Mouse (Mus musculus) layer of hippocampus, postnatal 25 days (tissue): ENCODE measurements at regions not wholly inside any gene's neighbourhood (a gene's known extent, or its start where the extent isn't known, plus 50 kb on each side); places are given as distances from the start of the nearest gene placed in this dataset.

Experiments used
- DNase-seq, 2 experiments: peaks; one replicate each; pipeline ENCODE4 v3.0.0; 2022; ENCODE audit warnings: mixed read lengths in 2 of 2, low spot score in 1 of 2; ENCODE audit errors: extremely low spot score in 1 of 2

DNA sequence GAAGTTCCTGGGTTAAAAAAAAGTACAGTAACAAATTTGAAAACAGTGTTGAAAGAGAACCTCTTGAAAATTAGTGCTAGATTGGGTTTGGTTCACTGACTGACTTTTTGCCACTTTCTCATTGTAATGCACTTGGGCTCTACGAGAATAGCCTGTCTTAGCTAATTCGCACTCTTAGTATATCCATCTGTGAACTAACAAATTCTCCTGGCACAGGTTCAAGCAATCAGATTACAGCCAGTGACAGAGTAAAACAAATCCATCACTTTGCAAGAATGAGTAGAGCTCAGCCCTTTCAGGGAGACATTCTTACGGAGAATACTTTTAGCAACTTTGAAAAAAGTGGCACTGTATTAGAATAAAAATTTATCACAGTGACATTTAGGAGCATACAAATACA is 331.9 kb upstream of the Robo2 start:
- no peak for DNase-seq

DNA sequence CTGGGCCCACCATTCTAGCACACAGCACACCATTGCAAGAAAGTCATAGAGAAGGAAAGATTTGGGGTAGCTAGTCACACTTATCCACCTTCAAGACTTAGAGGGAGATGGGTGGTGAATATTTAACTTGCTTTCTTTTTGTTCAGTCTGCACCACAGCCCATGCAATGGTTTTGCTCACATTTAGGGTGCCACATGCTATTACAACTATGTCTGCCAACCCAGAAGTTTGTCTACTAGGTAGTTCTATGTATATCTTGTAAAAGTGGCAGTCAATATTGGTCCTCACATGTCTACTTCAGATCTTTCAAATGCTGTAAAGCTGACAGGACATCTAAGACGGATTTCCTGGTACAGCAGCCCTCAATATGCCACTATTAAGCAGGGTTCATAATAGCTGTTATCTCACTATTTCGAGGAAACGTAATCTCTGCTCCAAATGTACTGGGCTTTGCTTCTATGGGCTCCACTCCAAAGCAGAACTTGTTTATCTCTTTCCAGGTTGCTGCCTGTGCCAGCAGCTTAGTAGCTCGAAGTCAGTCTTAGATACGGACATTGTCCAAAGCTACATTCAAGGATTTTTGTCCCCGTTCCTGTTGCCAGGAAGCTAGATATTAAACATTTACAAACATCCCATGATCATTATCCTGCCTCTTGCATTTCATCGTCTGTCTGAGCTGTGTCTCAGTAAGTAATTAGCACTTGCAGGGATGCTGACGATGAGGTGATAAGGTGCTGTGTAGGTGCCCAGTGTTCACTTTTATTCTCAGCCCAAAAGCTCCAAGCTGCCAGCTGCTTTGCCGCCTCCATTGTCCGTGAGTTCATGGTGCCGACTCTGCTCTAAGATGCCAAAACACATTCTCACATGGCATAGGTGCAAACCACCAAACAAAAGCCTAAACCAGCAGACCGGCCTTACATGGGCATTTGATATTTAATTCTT is 327.8 kb upstream of the Robo2 start:
- no peak for DNase-seq

DNA sequence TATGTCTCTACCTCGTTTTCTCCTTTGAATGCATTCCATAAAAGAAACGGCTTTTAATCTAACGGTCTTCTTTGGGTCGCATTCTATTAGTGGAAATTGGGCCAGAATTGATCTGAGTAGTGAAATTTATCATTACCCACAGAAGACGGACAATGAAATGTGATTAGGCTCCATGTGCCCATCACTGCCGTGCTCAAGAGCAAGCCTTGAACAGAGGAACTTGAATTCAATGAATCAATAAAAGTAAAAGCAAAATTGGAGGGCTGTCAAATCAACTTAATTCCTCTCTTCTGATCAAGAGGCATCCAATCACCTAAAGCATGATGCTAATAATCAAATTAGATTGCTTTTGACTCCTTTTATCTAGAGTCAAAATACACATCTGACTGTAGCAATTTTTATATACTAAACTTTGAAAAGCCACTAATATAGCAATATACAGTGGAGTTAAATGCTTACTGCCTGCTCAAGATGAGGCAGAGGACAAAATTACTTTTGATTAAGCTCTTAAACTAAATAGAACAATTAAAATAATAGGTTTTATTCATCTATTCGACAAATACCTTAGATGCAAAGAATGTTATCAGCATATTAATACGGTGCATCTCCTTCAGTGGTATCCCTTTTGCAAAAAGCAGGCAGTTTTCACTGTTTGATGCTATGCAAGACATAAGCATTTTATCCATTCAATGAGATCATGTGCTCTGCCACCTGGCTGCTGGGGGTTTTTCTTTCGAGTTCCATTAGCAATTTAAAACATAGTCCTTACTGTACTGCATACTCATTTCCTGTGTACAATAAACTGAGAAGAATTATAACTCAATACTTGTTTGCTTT is 321.5 kb upstream of the Robo2 start:
- DNase-seq, result no peak

DNA sequence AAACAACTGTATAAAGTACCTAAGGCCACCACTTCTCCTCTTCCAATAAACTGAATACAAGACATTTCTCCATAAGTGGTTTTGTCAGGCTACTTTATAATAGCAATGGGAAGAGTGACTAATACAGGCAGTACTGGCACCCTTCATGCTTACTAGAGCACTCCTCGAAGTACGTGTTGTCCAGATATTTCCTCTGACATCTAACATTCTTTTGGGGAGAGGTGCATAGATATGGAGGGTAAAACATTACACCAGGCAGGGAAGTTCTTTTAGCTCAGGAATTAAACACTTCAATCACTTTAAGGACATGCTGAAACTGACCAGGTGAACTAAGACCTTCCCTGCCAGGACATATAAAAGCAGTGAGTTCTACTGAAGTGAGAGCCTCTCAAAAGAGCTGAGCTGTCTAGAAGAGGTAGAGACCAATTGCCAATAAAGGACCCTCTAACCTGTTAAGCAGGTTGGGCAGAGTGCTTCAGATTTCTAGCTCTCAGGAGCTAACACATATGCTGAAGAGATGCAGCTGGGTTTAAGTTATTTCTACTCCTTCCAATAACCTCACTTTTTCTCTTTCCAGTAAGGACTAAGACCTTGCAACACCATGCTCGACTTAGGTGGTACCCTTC is 318.7 kb upstream of the Robo2 start:
- no peak for DNase-seq

DNA sequence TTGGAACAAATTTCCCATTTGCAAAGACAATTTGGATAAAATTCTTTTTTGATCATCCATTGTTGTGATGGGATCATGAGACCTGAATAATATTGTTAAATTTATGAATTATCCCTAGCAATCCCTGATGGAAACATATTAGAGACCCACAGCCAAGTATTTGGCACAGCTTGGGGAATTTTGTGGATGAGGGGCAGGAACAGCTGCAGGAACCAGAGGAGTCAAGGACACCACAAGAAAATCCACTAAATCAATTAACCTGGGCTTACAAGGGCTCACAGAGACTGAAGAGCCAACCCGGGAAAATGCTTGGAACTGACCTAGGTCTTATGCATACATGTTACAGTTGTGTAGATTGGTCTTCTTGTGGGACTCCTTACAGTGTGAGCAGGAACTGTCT is 311.6 kb upstream of the Robo2 start:
- DNase-seq, result no peak

DNA sequence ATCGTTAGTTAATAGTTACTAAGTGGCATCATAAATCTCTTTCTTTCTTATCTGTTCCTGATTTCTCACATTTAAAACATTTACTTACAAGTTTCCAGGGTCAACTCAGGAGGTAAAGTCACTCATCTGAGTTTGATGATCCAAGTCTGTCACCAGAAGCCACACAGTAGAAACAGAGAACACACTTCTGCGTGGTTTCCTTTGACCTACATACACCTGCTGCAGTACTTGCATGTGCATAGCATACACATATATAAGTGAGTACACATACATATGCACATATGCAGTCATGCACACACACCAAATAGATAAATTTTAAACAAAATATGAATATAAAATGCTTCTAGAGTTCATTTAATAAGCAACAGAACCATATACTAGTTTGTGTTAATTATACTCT is 306.5 kb upstream of the Robo2 start:
- no peak for DNase-seq

DNA sequence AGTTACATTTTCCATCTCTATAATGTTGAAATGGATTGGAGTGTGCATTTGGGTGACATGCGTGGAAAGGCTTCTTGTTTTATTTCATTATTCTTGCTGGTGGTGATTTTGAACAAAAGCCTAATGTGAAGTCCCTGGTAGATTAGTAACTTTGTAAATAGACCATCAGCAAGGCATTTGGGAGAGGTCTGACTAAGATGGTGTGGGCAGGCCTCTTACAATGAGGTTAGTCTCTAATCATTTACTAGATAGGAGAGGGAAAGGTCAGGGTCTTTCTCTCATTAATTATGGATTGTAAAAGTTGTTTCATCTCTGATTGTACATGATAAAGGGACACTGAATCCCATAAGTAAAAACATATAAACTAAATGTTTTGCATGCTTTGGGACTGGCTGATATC is 306.0 kb upstream of the Robo2 start:
- DNase-seq, result no peak

DNA sequence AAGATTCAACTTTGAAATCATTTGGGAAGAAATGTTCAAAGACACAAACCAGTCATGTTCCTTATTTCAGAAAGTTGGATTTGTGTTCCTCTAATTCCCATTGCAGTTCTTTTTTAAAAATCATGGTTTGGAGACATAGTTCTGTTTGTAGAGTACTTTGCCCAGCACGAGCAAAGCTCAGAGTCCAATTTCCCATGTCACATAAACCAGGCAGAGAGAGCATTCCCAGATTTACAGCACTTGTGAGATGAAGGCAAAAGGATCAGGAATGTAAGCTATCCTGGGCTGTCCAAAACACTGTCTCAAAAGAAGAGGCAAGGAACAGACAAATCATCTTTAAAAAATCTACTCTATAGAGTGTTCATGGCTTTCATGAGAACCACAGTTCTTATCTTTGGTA is 303.3 kb upstream of the Robo2 start:
- no peak for DNase-seq

DNA sequence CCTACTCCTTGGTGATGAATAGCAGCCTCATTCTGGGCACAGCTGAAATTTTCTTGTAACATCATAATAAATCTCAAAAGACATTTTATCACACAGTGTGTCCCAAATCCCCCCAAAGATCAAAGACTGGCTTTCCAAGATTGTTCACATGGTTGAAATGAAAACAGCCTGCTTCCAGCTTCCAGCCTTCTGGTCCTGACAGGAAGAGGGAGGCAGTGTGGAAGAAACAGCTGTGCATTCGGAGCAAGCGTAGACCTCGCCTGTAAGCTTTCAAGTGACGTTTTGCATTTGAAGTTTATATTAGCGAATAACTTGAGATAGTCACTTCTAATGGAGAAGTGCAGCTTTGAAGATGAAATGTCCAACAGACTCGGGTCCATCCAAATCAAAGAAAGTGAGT is 300.9 kb upstream of the Robo2 start:
- DNase-seq, result no peak

DNA sequence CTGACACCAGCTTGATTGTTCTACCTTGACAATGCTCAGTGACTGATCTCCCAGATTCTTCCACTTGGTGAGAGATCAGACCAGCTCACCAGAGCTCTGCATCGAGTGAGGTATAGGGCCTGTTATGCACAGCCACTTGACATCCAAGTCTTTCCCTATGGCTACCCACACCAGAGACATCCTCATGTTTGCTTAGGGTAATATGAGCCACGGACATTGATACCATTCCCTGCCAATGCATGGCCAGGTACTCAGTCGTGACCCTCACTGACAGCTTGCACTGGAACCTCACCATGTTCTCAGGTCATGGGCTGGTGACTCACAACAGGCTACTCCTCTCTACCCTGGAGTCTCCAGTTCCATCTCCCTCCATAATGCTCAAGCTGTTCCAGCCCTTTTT is 290.4 kb upstream of the Robo2 start:
- DNase-seq, result no peak

DNA sequence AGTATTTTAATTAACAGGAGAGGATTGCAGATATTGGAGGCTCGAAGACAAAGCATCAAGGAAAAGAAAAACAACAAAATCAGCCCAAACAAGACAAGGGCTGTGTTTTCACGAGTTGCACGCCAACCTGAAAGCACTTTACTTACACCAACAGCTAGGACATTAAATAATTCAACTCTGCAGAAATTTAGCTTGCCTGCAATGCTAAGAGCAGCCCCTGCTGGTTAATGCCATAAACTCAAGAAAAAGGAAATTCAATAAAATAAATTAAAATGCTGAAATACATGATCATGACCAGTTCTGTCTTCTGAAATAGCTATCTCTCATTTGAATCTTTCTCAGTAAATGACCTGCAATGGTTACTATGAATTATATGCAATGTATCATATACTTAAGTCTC is 271.7 kb upstream of the Robo2 start:
- DNase-seq, result no peak

DNA sequence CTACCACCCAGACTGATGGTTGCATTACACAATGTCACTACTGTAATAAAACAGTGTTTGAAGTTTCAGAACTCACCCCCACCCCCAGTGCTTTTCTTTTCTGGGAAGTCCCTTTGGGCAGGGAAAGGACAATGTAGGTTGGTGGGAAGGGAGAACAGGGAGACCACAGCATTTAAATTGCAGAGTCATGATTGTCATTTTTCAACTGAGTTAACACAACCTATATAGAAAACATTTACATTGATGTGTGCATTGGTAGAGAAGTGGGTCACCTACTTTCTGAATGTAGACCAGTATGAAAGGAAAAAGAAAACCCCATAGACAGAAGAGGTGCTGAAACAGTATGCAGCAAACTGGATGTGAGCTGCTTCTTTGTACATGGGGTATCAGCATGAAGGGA is 264.0 kb upstream of the Robo2 start:
- DNase-seq, result no peak

DNA sequence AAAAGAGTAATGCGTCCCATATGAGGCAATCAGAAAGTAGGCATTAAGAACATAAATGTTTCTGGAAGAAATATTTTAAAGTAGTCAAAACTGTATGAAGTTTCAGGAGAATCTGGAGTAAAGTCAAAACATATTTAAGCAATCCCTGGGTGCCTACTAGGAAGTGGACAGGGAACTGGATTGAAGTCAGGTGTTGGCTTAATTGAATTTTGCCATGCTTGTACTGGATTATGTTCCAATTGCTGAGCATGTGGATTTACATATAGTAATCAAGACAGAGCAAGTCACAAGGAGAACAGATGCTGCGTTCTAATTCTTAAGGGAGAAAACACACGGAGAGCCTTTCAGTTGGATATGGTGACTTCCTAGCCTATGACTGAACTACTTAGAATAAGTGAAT is 259.8 kb upstream of the Robo2 start:
- DNase-seq, result no peak

DNA sequence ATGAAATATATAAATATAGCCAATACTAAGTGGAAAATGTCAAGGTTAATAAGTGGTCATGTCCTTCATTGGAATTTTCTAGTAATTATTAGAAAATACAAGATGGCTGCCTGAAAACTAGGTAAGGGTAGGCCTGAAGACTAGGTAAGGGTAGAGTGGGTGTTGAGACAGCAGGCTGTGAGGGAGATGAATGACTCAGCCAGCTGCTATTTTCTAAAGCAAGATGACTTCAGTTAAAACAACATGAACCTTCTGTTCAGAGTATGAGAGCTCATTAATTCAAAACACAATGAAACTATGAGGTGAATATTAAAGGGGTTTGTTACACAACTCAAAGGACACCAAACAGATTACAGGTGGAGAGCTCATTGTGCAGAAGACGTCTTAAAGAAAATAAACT is 252.7 kb upstream of the Robo2 start:
- DNase-seq, result no peak

DNA sequence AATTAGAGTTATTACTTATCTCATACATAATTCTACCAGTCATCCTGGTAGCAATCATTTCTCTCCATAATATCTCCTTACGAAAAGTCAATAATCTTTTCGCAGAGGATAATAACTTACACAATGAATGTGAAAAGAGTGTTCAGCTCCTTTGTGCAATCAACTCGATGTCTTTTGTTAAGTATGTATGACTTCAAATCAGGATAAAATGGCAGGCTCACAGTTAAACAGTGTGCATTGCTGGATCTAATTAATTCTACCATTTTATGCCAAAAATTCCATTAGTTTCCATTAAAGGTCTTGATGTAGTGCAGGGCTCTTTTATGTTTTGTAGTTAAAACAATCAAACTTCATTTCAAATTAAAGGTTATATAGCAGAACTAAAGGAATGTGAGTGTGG is 239.6 kb upstream of the Robo2 start:
- DNase-seq, result no peak

DNA sequence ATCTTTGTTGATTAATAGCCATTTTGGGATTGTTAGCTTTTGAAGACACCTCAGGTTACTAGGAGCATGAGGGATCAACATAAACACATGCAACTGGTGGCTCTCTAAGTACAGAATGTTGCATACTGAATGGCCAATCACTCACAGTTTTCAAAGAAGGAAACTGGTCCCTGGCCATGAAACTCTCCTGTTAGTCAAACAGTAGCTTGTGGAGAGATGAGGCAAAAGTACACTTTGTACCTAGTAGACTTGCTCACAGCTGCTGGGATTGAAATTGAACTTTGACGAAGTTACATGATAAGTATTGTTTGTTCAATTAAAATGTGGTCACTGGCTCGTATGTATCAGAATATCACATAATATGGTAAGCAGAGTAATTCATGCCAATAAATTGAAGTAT is 237.6 kb upstream of the Robo2 start:
- no peak for DNase-seq

DNA sequence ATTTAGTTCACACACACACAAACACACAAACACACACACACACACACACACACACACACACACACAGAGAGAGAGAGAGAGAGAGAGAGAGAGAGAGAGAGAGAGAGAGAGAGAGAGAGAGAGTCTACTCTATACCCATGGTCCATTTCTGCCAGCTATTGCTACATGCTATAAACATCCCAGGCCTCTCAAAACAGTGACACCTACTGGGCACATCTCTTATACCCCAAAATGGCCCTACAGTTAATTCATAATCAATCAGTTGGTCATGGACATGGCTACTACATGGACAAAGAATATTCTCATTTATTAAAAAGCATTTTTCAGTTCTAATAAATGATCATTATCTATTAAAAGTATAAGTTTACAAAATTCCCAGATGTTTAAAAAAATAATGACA is 236.8 kb upstream of the Robo2 start:
- DNase-seq, result no peak

DNA sequence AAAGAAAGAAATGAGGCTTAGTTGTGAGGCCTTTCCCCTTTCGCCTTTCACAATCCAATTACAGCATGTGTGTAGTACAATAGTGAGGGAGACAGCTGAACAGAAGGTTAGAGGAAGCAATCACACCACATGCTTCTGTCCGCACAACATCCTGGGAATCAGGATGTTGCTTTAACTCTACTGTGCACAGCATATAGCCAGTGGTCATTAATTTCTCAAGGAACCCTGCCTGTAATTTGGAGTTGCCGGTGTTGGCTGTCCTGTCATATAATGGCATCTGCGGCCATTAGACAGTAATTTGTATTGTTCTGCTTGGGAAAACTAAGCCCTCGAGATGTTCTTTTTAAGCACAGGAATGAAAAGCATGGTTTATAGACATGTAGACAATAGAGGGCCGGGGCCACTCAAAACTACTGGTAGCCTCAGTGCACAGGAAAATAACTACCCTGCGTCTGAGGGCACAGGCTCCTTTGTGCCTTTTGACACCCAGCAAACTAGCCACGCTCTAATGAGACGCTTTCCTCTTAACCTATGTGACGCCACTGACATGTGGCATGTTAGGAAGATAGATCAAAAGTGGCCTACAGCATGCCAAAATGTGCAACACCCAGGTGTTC is 233.2 kb upstream of the Robo2 start:
- no peak for DNase-seq

DNA sequence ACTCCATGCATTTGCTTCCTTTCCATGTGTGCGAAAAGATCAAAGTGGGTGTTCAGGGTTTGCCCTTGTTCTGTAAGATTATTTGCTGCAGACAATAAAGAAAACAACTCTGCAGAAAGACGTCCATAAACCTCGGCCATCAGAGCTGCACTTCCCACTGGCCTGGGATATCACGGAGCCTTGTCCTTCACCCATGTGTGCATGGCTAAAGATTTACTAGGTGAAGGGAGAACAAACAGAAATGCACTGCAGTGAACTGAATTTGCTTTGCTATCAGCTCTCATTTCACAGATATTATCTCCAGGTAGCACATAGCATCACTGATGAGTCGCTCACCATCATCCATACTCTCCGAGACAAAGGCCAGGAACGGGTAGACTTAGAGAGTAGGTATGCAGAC is 228.2 kb upstream of the Robo2 start:
- no peak for DNase-seq

DNA sequence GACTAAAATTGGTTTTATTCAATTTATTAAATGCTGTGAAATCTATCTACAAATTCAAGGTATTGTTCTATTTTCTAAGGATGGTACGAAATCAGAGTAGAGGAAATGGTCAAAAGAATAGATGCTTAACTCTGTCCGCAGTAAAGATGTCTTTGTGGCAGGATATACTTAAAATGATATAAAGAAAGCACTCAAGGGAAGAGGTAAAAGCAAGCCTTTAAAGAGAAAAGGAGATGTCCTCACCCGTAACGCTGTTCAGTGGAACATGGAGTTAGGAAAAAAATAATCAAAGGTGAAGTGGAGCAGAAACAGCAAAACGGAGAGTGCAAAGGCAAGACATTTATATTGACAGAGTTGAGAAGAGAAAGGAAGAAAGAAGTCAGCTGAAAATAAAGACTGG is 226.0 kb upstream of the Robo2 start:
- DNase-seq, result no peak

DNA sequence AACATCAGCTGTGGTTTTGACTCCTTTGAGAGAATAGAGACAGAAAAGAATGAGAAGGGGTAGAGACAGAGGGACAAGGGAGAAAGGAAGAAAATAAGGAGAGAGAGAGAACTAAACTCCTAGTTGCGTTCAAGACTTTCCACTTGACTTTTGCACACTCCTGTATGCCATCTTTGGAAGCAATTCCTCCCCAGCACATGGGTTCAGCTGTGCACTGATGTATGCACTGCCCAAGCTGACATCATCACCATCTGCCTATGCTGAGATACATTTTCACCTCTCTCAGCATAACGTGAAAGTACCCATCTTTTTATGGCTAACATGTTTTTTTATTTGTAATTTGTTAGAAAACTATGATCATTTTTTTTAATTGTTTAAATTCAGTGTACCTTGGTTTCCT is 214.2 kb upstream of the Robo2 start:
- no peak for DNase-seq
